10 mouse cellular contexts compared by ENCODE assay signal in genomic region chr3:122939215-122939614, GRCm38 (mm10). TPM values are rescaled to one million over a fixed set of nuclear protein-coding genes. Genes with fewer than 3 reads are reported as not detected.
A peak's percentile ranks its signal among the peaks of the same experiment; 100 is the strongest.
DNase-seq lines count a peak whose midpoint lies in the region; ATAC-seq lines count a peak whose summit lies in the region.
"Had no signal": no experiment of that assay in that cellular context is flagged by ENCODE, and none has a peak within 500 bp of the region (broad histone marks: within the 10 kb centered on the region; RNA-seq: fewer than 3 reads in every experiment).

No protein-coding gene starts in this region.

- ATAC-seq in liver, embryonic 11.5 days (replicated peaks; ENCODE audit: low FRiP score), result no peak
- ATAC-seq in inflammation-experienced regulatory T-cells, adult 6 months, result peak; percentile 72
- 0 out of 2 replicates have a peak, but pooled peaks have one; percentile 33 for ATAC-seq in neutrophil, adult 5-6 weeks (ENCODE audit: extremely low read depth, insufficient number of reproducible peaks, low FRiP score, poor library complexity, severe bottlenecking)
- ATAC-seq in cerebellum, adult (ENCODE audit: insufficient number of reproducible peaks, low FRiP score, low TSS enrichment), result no peak

- H3K9me3 ChIP-seq in liver, embryonic 11.5 days (ENCODE audit: control insufficient read depth, low read length), result no peaks in the 10 kb centered on the region
- H3K9me3 ChIP-seq: liver, embryonic 13.5 days had no signal

- no peak overlapping the region for H3K4me3 ChIP-seq in liver, embryonic 11.5 days (ENCODE audit: low read depth, low read length)
- H3K4me3 ChIP-seq: erythroblast, embryonic 14.5 days; liver, embryonic 13.5 days had no signal

- WGBS in liver, embryonic 11.5 days, result 71% methylated on average over 2 of the region's 2 CpGs

- no peaks in the 10 kb centered on the region for H3K4me1 ChIP-seq in liver, embryonic 11.5 days (replicated peaks; ENCODE audit: control insufficient read depth, insufficient read depth, low read length)
- H3K4me1 ChIP-seq: liver, embryonic 13.5 days had no signal

- no peak overlapping the region for H3K27ac ChIP-seq in liver, embryonic 11.5 days (ENCODE audit: low read depth, low read length)
- H3K27ac ChIP-seq: liver, embryonic 13.5 days had no signal

- H3K27me3 ChIP-seq in liver, embryonic 11.5 days (replicated peaks; ENCODE audit: control insufficient read depth, insufficient read depth, low read length), result no peaks in the 10 kb centered on the region
- H3K27me3 ChIP-seq: liver, embryonic 13.5 days had no signal

- no peak overlapping the region for H3K4me2 ChIP-seq in liver, embryonic 11.5 days
- H3K4me2 ChIP-seq: liver, embryonic 13.5 days had no signal

- H3K9ac ChIP-seq in liver, embryonic 11.5 days (ENCODE audit: low read depth, low read length), result no peak overlapping the region
- H3K9ac ChIP-seq: liver, embryonic 13.5 days had no signal

- no peaks in the 10 kb centered on the region for H3K36me3 ChIP-seq in liver, embryonic 11.5 days (ENCODE audit: control insufficient read depth, insufficient read depth, low read length)

- peak; percentile 47 to 65 for DNase-seq in cerebellum, postnatal 14 days
- no peak for DNase-seq in cerebellum, adult 11-12 months
- DNase-seq in liver, result peak; percentile 11
- no peak for DNase-seq in liver, embryonic 11.5 days (ENCODE audit: low spot score)
- DNase-seq in c-Kit-positive CD71-negative TER-119-negative erythroid progenitor cells, embryonic 14.5 days (ENCODE audit: low read depth), result peak; percentile 46
- DNase-seq: liver, embryonic 13.5 days had no signal

RNA-seq across cellular contexts. Expression of gene 1810037I17Rik, which starts 15.2 kb away (rescaled TPM):
- 123 and 134 TPM in 2 replicates for polyA plus RNA-seq in liver, embryonic 11.5 days (2014; fragmentation: Nextera tagmentation; extraction: Ambion mirVana)
- polyA plus RNA-seq in inflammation-experienced regulatory T-cells, adult 6 months (2017; shearing (Covaris generic)), result 100 to 1,000 TPM in 2 of 3 experiments, 10 to 100 TPM in 1; 85.7 to 155 (median 104) TPM
- 11.3 and 19.8 TPM in 2 replicates for total RNA-seq in neutrophil, adult 5-6 weeks (2017)

RNA-seq across cellular contexts. Expression of gene Gm10959, which starts 20.1 kb away (rescaled TPM):
- not detected in 2 replicates for polyA plus RNA-seq in liver, embryonic 11.5 days (2014; fragmentation: Nextera tagmentation; extraction: Ambion mirVana)
- not detected for polyA plus RNA-seq in inflammation-experienced regulatory T-cells, adult 6 months (2017; shearing (Covaris generic))
- not detected in 2 replicates for total RNA-seq in neutrophil, adult 5-6 weeks (2017)
- polyA plus RNA-seq: erythroblast, embryonic 14.5 days; liver, embryonic 13.5 days had no signal

RNA-seq across cellular contexts. Expression of gene Fabp2, which starts 44.3 kb away (rescaled TPM):
- polyA plus RNA-seq in liver, embryonic 11.5 days (2014; fragmentation: Nextera tagmentation; extraction: Ambion mirVana), result 4.3 and 5.4 TPM in 2 replicates
- polyA plus RNA-seq in inflammation-experienced regulatory T-cells, adult 6 months (2017; shearing (Covaris generic)), result not detected
- total RNA-seq in neutrophil, adult 5-6 weeks (2017), result not detected in 2 replicates
- polyA plus RNA-seq: erythroblast, embryonic 14.5 days had no signal

RNA-seq across cellular contexts. Expression of gene Usp53, which starts 45.1 kb away (rescaled TPM):
- polyA plus RNA-seq in liver, embryonic 11.5 days (2014; fragmentation: Nextera tagmentation; extraction: Ambion mirVana), result 4.1 TPM in 2 replicates
- polyA plus RNA-seq in inflammation-experienced regulatory T-cells, adult 6 months (2017; shearing (Covaris generic)), result 10 to 100 TPM in 2 of 3 experiments, 1 to 10 TPM in 1; 8.6 to 16.5 (median 12.3) TPM
- 34.1 and 47.1 TPM in 2 replicates for total RNA-seq in neutrophil, adult 5-6 weeks (2017)

Comparison
In these comparisons a context has a peak if more than half of its experiments do, and no peak if none do; other contexts are left out.
1. DNase-seq: peak in cerebellum, postnatal 14 days (2 of 2), liver (single experiment) and c-Kit-positive CD71-negative TER-119-negative erythroid progenitor cells, embryonic 14.5 days (single experiment); none in cerebellum, adult 11-12 months (single experiment) and liver, embryonic 11.5 days (single experiment).
2. ATAC-seq: peak in inflammation-experienced regulatory T-cells, adult 6 months (single experiment) and neutrophil, adult 5-6 weeks (single experiment); none in liver, embryonic 11.5 days (single experiment) and cerebellum, adult (single experiment).